Mouse (Mus musculus): Measurements from ENCODE around the gene Fancd2os. TPM values are rescaled to one million over a fixed set of nuclear protein-coding genes. Genes with fewer than 3 reads are reported as not detected.

Gene Fancd2os
- total and polyA plus RNA-seq, 3 experiments, result 0.31 TPM; not detected in 2

DNA sequence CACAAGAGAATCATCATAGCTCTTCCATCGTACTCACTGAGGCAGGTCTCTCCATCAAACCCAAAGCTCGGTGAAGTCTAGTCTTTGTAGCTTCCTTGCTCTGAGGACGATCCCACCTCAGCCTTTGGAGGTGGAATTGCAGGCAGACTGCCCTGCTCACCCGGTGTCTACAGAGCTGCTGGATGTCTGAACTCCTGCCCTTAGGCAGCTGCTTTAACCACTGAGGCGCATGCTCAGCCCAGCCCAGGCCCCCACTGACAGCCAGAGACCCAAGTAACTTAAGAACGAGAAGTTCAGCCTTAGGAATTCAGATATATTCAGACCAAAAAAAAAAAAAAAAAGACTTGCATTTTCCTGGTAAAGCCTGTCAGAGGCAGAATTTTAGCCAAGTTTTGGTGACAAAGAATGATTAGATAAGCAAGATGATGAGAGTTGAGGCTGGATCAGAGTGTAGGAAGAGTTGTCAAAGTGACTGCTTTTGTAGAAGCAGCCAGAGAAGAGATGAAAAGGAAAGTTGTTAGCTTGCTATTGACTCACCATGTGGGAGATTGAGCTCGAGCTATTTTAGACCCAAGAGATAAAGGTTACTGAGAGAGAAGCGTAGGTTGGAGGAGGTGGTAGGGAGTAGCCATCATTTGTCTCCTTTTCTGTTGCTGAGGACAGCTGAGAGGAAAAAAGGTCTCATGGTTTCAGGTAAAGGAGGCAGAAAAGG is 11.9 kb upstream of the Fancd2os start:
- dilution Hi-C loops (cut with MboI; ENCODE audit: extremely low pct_ligation_motif_present, extremely low pct_unique_long_range_greater_than_20kb, low sequenced_read_pairs) (no loop called here), in situ Hi-C loops (cut with MboI; ENCODE audit: low pct_ligation_motif_present, low pct_unique_long_range_greater_than_20kb, low sequenced_read_pairs) (no loop called here)
- no peak overlapping the region for H3K4me3 ChIP-seq (replicated peaks in 1 of 3; ENCODE audit: low read depth in 2 of 3, low read length in 2 of 3, poor library complexity in 1 of 3)
- H3K4me1 ChIP-seq (ENCODE audit: control insufficient read depth in 1 of 2, insufficient read depth in 2 of 2), result peaks cover 0 to 11% of the 10 kb centered on the region in 2 experiments; a peak in 1 of 4 replicates
- H3K9ac ChIP-seq (ENCODE audit: insufficient read depth, low read depth), result no peak overlapping the region
- H3K4me2 ChIP-seq (ENCODE audit: insufficient read depth, low read depth, poor library complexity, severe bottlenecking), result no peak overlapping the region
- H3K36me3 ChIP-seq (replicated peaks in 1 of 2; ENCODE audit: control insufficient read depth in 1 of 2, insufficient read depth in 1 of 2, low read length in 1 of 2), result peaks cover 46 to 94% of the 10 kb centered on the region in 2 experiments
- DNase-seq (ENCODE audit: extremely low read depth), result no peak
- no peak overlapping the region for H3K27ac ChIP-seq (ENCODE audit: insufficient read depth, low read depth)
- TF ChIP-seq TBP (conservative IDR thresholded peaks at IDR 0.05; ENCODE audit: low read depth, low read length), result no peak
- TF ChIP-seq SIN3A (IDR thresholded peaks at IDR 0.05; ENCODE audit: low read length), result no peak
- TF ChIP-seq CTCF (conservative IDR thresholded peaks at IDR 0.05 in 1 of 2, IDR thresholded peaks at IDR 0.05 in 1 of 2; ENCODE audit: low read depth in 2 of 2, low read length in 2 of 2), result no peak
- TF ChIP-seq NRF1 (IDR thresholded peaks at IDR 0.05; ENCODE audit: low read depth, low read length), result no peak
- TF ChIP-seq CHD1 (IDR thresholded peaks at IDR 0.05; ENCODE audit: low read depth, low read length), result no peak
- TF ChIP-seq IRF4 (IDR thresholded peaks at IDR 0.05; ENCODE audit: low read depth, low read length), result no peak
- no peak for TF ChIP-seq MAFK (IDR thresholded peaks at IDR 0.05; ENCODE audit: insufficient replicate concordance, low read length)
- no peak for TF ChIP-seq PAX5 (IDR thresholded peaks at IDR 0.05; ENCODE audit: low read length)
- no peak for TF ChIP-seq ELF1 (IDR thresholded peaks at IDR 0.05; ENCODE audit: low read depth, low read length)
- no peak for TF ChIP-seq ZNF384 (IDR thresholded peaks at IDR 0.05; ENCODE audit: low read depth, low read length)
- peaks cover 41% of the 10 kb centered on the region for H3K79me2 ChIP-seq (replicated peaks; ENCODE audit: control insufficient read depth, extremely low read depth, insufficient read depth, poor library complexity, severe bottlenecking)
- H3K9me3 ChIP-seq (replicated peaks; ENCODE audit: low read length), result peaks cover 2% of the 10 kb centered on the region
- no peaks in the 10 kb centered on the region for H3K27me3 ChIP-seq (replicated peaks)

DNA sequence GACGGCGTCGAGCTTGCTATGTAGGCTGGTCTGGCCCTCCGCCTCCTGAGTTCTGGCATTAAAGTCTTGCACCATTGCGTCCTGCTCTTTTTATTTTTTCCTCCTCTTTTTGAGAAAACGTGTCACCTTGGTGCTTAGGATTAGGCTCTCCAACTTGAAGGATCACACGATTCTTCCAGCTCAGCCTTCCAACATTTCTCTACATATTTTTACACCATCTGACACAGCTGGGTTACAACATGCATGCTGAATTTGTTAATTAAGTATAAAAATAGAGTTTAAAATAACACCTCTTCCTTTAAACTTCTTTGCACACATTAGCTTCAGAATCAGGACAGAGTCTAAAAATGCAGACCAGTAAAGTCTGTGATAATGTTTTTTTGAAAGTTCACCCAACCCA is 8.8 kb upstream of the Fancd2os start:
- no peak for DNase-seq (ENCODE audit: extremely low read depth)
- H3K79me2 ChIP-seq (replicated peaks; ENCODE audit: control insufficient read depth, extremely low read depth, insufficient read depth, poor library complexity, severe bottlenecking), result peaks cover 68% of the 10 kb centered on the region
- H3K4me1 ChIP-seq (ENCODE audit: control insufficient read depth in 1 of 2, insufficient read depth in 2 of 2), result peaks cover 9 to 15% of the 10 kb centered on the region in 2 experiments; a peak in 3 of 4 replicates
- no peaks in the 10 kb centered on the region for H3K27me3 ChIP-seq (replicated peaks)
- H3K9me3 ChIP-seq (replicated peaks; ENCODE audit: low read length), result peaks cover 2% of the 10 kb centered on the region
- no peak overlapping the region for H3K4me3 ChIP-seq (replicated peaks in 1 of 3; ENCODE audit: low read depth in 2 of 3, low read length in 2 of 3, poor library complexity in 1 of 3)
- no peak overlapping the region for H3K4me2 ChIP-seq (ENCODE audit: insufficient read depth, low read depth, poor library complexity, severe bottlenecking)
- in situ Hi-C loops (cut with MboI; ENCODE audit: low pct_ligation_motif_present, low pct_unique_long_range_greater_than_20kb, low sequenced_read_pairs) (no loop called here), dilution Hi-C loops (cut with MboI; ENCODE audit: extremely low pct_ligation_motif_present, extremely low pct_unique_long_range_greater_than_20kb, low sequenced_read_pairs) (no loop called here)
- H3K36me3 ChIP-seq (replicated peaks in 1 of 2; ENCODE audit: control insufficient read depth in 1 of 2, insufficient read depth in 1 of 2, low read length in 1 of 2), result peaks cover 20 to 76% of the 10 kb centered on the region in 2 experiments
- no peak overlapping the region for H3K9ac ChIP-seq (ENCODE audit: insufficient read depth, low read depth)
- H3K27ac ChIP-seq (ENCODE audit: insufficient read depth, low read depth), result no peak overlapping the region
- no peak for TF ChIP-seq RCOR1 (conservative IDR thresholded peaks at IDR 0.05; ENCODE audit: low read depth, low read length)
- TF ChIP-seq MAFK (IDR thresholded peaks at IDR 0.05; ENCODE audit: insufficient replicate concordance, low read length), result no peak
- TF ChIP-seq TBP (conservative IDR thresholded peaks at IDR 0.05; ENCODE audit: low read depth, low read length), result no peak
- no peak for TF ChIP-seq SMC3 (IDR thresholded peaks at IDR 0.05; ENCODE audit: low read depth, low read length)
- no peak for TF ChIP-seq USF2 (conservative IDR thresholded peaks at IDR 0.05; ENCODE audit: low read depth, low read length)
- TF ChIP-seq CHD1 (IDR thresholded peaks at IDR 0.05; ENCODE audit: low read depth, low read length), result no peak
- no peak for TF ChIP-seq CHD2 (IDR thresholded peaks at IDR 0.05; ENCODE audit: low read length)
- TF ChIP-seq ZMIZ1 (IDR thresholded peaks at IDR 0.05; ENCODE audit: low read depth, low read length), result no peak

All from CH12.LX (cell line).